Mouse (Mus musculus): ENCODE results near the gene Rsc1a1.

GRCm38 (mm10) chr4:141649244-141649643 is 36.2 kb downstream of the Rsc1a1 start:
- TF ChIP-seq POLR2A (IDR thresholded peaks at IDR 0.05; ENCODE audit: low read depth, low read length) = no peak
- no peak for TF ChIP-seq CTCF (IDR thresholded peaks at IDR 0.05; ENCODE audit: extremely low read depth, insufficient read depth, insufficient read length, insufficient replicate concordance)

Measured in spleen, adult 2 months (tissue).